ENCODE assay signal across 4 mouse cellular contexts in genomic region chr11:100534821-100535220, GRCm38 (mm10). TPM values are rescaled to one million over a fixed set of nuclear protein-coding genes. Genes with fewer than 3 reads are reported as not detected.
DNase-seq lines count a peak whose midpoint lies in the region; TF ChIP-seq lines count a peak whose summit lies in the region.
"Not testable (repeated sequence)": the region's sequence is repeated elsewhere in the genome, so short reads cannot be mapped to it uniquely, and the experiment has no call there.

No protein-coding gene starts in this region.

- H3K27ac ChIP-seq in ES-Bruce4 (ENCODE audit: insufficient read depth, low read length): peak overlapping the region; percentile 86

- TF ChIP-seq CTCF in ES-Bruce4 (IDR thresholded peaks at IDR 0.05; ENCODE audit: low read depth, low read length): not testable (repeated sequence)

- peak; percentile 59 for DNase-seq in ES-CJ7 (ENCODE audit: low read depth, low spot score)
- DNase-seq in R1 (ENCODE audit: low read depth, low spot score): peak; percentile 57
- peak; percentile 71 for DNase-seq in ZHBTc4 (ENCODE audit: low read depth, low spot score)

- H3K27me3 ChIP-seq in ES-Bruce4 (ENCODE audit: control insufficient read depth, insufficient read depth, low read length, poor library complexity, severe bottlenecking): not testable (repeated sequence)

- H3K9me3 ChIP-seq in ES-Bruce4 (replicated peaks; ENCODE audit: control insufficient read depth, insufficient read depth, low read length, poor library complexity, severe bottlenecking): peaks cover 12% of the 10 kb centered on the region

- TF ChIP-seq POLR2A in ES-Bruce4 (IDR thresholded peaks at IDR 0.05; ENCODE audit: insufficient read depth, low read length): not testable (repeated sequence)

- H3K4me1 ChIP-seq in ES-Bruce4 (ENCODE audit: control insufficient read depth, insufficient read depth, low read length): not testable (repeated sequence)

- H3K9ac ChIP-seq in ES-Bruce4 (ENCODE audit: low read depth, poor library complexity, severe bottlenecking): not testable (repeated sequence)

- not testable (repeated sequence) for TF ChIP-seq EP300 in ES-Bruce4 (IDR thresholded peaks at IDR 0.05; ENCODE audit: insufficient read depth, low read depth, low read length)

- H3K4me3 ChIP-seq in ES-Bruce4 (ENCODE audit: low read depth, low read length): not testable (repeated sequence)

- H3K36me3 ChIP-seq in ES-Bruce4 (ENCODE audit: control insufficient read depth, insufficient read depth, low read length, poor library complexity, severe bottlenecking): not testable (repeated sequence)

RNA-seq across cellular contexts. Expression of gene Acly, which starts 7.0 kb away (rescaled TPM):
- polyA plus RNA-seq in ES-Bruce4 (2011; ENCODE audit: insufficient read depth, insufficient read length, low read depth, missing spikeins): 225 and 232 TPM in 2 replicates

RNA-seq across cellular contexts. Expression of gene Ttc25, which starts 10.6 kb away (rescaled TPM):
- polyA plus RNA-seq in ES-Bruce4 (2011; ENCODE audit: insufficient read depth, insufficient read length, low read depth, missing spikeins): 2.5 and 3.4 TPM in 2 replicates

RNA-seq across cellular contexts. Expression of gene Cnp, which starts 39.9 kb away (rescaled TPM):
- 6.9 and 7.5 TPM in 2 replicates for polyA plus RNA-seq in ES-Bruce4 (2011; ENCODE audit: insufficient read depth, insufficient read length, low read depth, missing spikeins)
